Mouse (Mus musculus) stomach, postnatal 0 days (tissue): Measurements from ENCODE around the gene Ppp6r3. TPM values are rescaled to one million over a fixed set of nuclear protein-coding genes. Genes with fewer than 3 reads are reported as not detected.

Experiments used
- ATAC-seq: fragments of 200-750 bp; cut with Nextera tagmentation; 2 replicates; pipeline ENCODE4 v1.8.0; 2017; ENCODE audit not compliant: low FRiP score, low TSS enrichment
- DNase-seq: peaks from one replicate; pipeline ENCODE4 v3.0.0-alpha.2; 2016; ENCODE audit warnings: low spot score
- H3K27ac ChIP-seq: fragments of 300-500 bp; sonication (generic); replicated peaks from 2 replicates; pipeline ENCODE4 v1.5.1; 2014; ENCODE audit warnings: mild to moderate bottlenecking, control low read depth
- H3K27me3 ChIP-seq: fragments of 300-500 bp; sonication (generic); 2 replicates; pipeline ENCODE4 v1.6.1; 2014; ENCODE audit warnings: low read length; ENCODE audit not compliant: control insufficient read depth, insufficient read depth
- H3K36me3 ChIP-seq: fragments of 300-500 bp; sonication (generic); 2 replicates; pipeline ENCODE4 v1.6.1; 2014; ENCODE audit warnings: low read length, mixed read lengths; ENCODE audit not compliant: control insufficient read depth, insufficient read depth
- H3K4me1 ChIP-seq: fragments of 300-500 bp; sonication (generic); replicated peaks from 2 replicates; pipeline ENCODE4 v1.6.1; 2014; ENCODE audit warnings: antibody characterized with exemption; ENCODE audit not compliant: control insufficient read depth, insufficient read depth
- H3K4me2 ChIP-seq: fragments of 300-500 bp; sonication (generic); replicated peaks from 2 replicates; pipeline ENCODE4 v1.6.1; 2014; ENCODE audit warnings: low read depth, mild to moderate bottlenecking, control low read depth, moderate library complexity
- H3K4me3 ChIP-seq: fragments of 300-500 bp; sonication (generic); 2 replicates; pipeline ENCODE4 v1.5.1; 2014; ENCODE audit warnings: low read depth, low read length, control low read depth
- H3K9ac ChIP-seq: fragments of 300-500 bp; sonication (generic); 2 replicates; pipeline ENCODE4 v1.6.1; 2014; ENCODE audit warnings: mild to moderate bottlenecking, low read length, control low read depth, mixed read lengths
- H3K9me3 ChIP-seq: fragments of 300-500 bp; sonication (generic); 2 replicates; pipeline ENCODE4 v1.6.1; 2016; ENCODE audit warnings: low read length; ENCODE audit not compliant: control insufficient read depth
- CTCF ChIP-seq: IDR thresholded peaks from 2 replicates; pipeline ENCODE4 v1.5.1; 2016; ENCODE audit warnings: antibody characterized with exemption, low read depth, mild to moderate bottlenecking, moderate library complexity
- EP300 ChIP-seq: optimal IDR thresholded peaks from 2 replicates; pipeline ENCODE3; 2016; ENCODE audit warnings: antibody characterized with exemption
- WGBS: fragments of 180-500 bp; shearing (Covaris S2); extraction: QIAGEN DNeasy Blood & Tissue Kit; methylation state at CpG from one replicate; pipeline ENCODE4 v1.1.7; 2014; 5-methylcytosine and 5-hydroxymethylcytosine counted together
- polyA plus RNA-seq: library from polyadenylated mRNA; unstranded; fragments of >200 nt; fragmentation: Nextera tagmentation; extraction: Ambion mirVana; gene quantifications from 2 replicates; pipeline ENCODE4 v1.2.1, GENCODE M21; 2015

The Ppp6r3 gene
- polyA plus RNA-seq, 1 experiment from 2014 or later = 18.6 TPM

DNA sequence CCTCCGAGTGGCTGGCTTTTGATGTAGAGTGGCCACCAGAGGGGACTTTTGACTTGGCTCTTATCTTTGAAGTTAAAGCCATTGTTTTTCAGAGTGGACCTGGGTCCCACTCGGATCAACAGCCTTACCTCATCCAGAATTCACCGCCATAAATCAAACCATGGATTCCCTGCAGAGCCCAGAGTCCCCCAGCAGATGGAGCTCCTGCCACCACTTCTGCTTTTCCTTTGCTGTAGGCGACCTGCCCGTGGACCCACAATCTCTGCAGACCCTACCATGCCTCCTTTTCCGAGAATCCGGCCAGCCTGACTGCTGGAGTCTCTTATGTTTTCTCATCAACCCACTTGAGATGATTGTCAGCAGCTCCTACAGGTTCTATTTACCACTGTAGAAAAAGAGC is 5.8 kb upstream of the Ppp6r3 start:
- Histone ChIP-seq H3K27me3 (no peaks in the 10 kb centered on the region), H3K4me1 (no peaks in the 10 kb centered on the region), H3K27ac (no peak overlapping the region), H3K9me3 (no peaks in the 10 kb centered on the region), H3K36me3 (0 out of 2 replicates have a peak, but pooled peaks cover 3% of the 10 kb centered on the region), H3K4me2 (no peak overlapping the region), H3K9ac (no peak overlapping the region), H3K4me3 (no peak overlapping the region)
- 29% methylated on average over 7 of the region's 7 CpGs for WGBS
- ATAC-seq (no peak), DNase-seq (peak; percentile 67)
- TF ChIP-seq EP300 = no peak
- TF ChIP-seq CTCF = peak; percentile 78

GRCm38 (mm10) chr19:3577911-3578290 is 2.4 kb upstream of the Ppp6r3 start:
- no peaks in the 10 kb centered on the region for H3K4me1 ChIP-seq
- no peak for TF ChIP-seq CTCF
- TF ChIP-seq EP300 = no peak
- no peak for DNase-seq
- no peaks in the 10 kb centered on the region for H3K36me3 ChIP-seq
- H3K27ac ChIP-seq = no peak overlapping the region
- no peak for ATAC-seq
- H3K9ac ChIP-seq = no peak overlapping the region
- H3K27me3 ChIP-seq = no peaks in the 10 kb centered on the region
- H3K9me3 ChIP-seq = no peaks in the 10 kb centered on the region
- no peak overlapping the region for H3K4me3 ChIP-seq
- no peak overlapping the region for H3K4me2 ChIP-seq

DNA sequence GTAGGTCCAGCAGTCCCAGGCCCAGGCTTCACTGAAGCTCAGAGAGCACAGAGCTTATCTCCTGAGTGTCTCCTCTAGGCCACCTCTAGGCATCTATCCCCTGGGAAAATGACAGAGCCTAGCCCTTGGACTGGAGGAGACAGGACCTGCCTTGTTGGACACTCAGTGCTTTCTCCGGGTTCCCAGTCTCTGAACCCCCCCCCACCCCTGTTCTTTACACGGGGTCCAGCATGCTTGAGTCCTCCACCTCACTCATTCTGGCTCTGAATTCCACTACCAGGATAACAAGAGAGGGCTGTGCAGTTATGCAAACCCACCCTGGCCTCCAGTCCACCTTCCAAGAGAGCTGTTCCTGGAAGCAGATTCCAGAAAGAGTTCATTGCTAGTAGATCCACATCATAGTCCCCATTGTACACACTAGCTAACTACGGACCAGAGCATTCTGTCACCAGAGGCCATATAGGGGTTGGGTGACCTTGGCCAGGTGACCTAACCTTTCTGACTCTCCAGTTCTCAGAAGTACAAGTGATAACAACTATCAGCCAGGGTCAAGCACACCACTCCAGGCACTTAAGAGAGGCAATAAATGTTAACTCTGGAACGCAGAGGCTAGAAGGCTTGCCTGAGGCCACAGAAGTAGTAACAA is 1.8 kb upstream of the Ppp6r3 start:
- TF ChIP-seq EP300 (no peak), CTCF (no peak)
- H3K9me3 ChIP-seq = no peaks in the 10 kb centered on the region
- ATAC-seq = no peak

DNA sequence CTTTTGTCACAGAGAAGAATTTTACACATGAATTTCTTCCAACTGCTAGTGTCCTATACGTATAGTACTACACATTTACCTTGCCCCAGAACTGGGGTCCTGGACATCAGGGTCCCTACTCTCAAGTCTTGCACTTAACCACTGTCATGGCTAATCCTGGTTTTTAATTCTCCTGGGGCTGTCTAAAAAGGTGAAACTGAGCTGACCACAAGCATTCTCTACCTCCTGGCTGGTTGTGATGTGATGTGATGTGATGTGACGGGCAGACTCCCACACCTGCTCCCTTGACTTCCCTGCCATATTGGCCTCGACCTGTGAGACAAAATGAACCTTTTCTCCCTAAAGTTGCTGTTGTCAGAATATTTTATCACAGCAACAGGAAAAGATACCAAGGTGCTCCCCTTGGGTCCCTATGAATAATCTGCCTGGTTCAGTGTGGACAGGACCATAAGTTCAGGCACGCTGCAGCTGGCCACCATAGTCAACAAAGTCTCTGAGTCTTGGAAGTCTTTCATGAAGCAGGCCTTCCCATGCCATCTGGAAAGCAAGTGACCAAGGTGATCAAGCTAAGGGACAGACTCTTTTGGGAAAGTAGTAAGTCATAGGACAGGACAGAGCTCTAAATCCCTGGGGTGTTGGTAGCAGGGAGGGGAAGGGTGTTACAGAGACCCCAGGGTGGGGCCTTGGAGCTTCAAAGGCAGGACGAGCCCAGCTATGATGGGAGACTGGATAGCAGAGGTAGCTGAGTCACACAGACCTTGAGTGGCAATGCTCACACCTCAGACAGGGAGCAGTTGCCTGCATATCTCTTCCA is 1.1 kb upstream of the Ppp6r3 start:
- Histone ChIP-seq H3K27ac (peak overlapping the region; percentile 96; the same call in 1 of the 2 replicates), H3K4me2 (peak overlapping the region; percentile 45), H3K9me3 (no peaks in the 10 kb centered on the region), H3K9ac (no peak overlapping the region), H3K27me3 (no peaks in the 10 kb centered on the region), H3K4me1 (no peaks in the 10 kb centered on the region), H3K4me3 (peak overlapping the region; percentile 8; the same call in 1 of the 2 replicates), H3K36me3 (no peaks in the 10 kb centered on the region)
- no peak for DNase-seq
- no peak for TF ChIP-seq CTCF
- no peak for TF ChIP-seq EP300
- no peak for ATAC-seq
- WGBS = 64% methylated on average over 5 of the region's 5 CpGs

More for the DNA sequence above, 1.8 kb upstream of the Ppp6r3 start:
- Histone ChIP-seq H3K36me3 (no peaks in the 10 kb centered on the region), H3K4me2 (no peak overlapping the region), H3K27ac (no peak overlapping the region; the same call in 1 of the 2 replicates), H3K27me3 (no peaks in the 10 kb centered on the region), H3K9ac (no peak overlapping the region), H3K4me3 (no peak overlapping the region), H3K4me1 (no peaks in the 10 kb centered on the region)
- 72% methylated on average over 4 of the region's 4 CpGs for WGBS
- DNase-seq = no peak

DNA sequence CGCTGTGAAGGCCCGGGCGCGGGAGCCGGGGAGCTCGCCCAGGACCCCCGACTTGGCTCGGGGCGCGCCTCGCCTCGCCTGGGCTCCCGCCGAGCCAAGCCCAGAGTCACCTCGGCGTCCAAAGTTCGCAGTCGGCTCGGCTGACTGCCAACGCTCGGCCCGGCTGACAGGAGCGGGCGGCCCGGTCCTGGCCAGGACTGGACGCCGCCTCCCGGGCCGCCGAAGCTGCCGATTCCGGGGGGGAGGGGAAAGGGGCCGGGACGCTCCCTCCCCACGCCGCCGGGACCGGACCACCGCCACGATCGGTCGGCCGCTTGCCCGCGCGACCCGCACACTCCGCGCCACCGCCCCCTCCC is 295 bp downstream of the Ppp6r3 start:
- no peaks in the 10 kb centered on the region for H3K36me3 ChIP-seq
- H3K4me1 ChIP-seq = no peaks in the 10 kb centered on the region
- peak overlapping the region; percentile 81 for H3K4me2 ChIP-seq
- 1% methylated on average over 43 of the region's 50 CpGs for WGBS
- TF ChIP-seq EP300 (no peak), CTCF (no peak)
- peak overlapping the region; percentile 94 for H3K4me3 ChIP-seq
- DNase-seq (peak; percentile 89), ATAC-seq (peak; percentile 63)
- H3K27me3 ChIP-seq = no peaks in the 10 kb centered on the region
- H3K9ac ChIP-seq = peak overlapping the region; percentile 94
- H3K9me3 ChIP-seq = no peaks in the 10 kb centered on the region
- H3K27ac ChIP-seq = peak overlapping the region; percentile 96

GRCm38 (mm10) chr19:3574593-3575094 is 905 bp downstream of the Ppp6r3 start:
- TF ChIP-seq EP300 (no peak), CTCF (no peak)
- H3K36me3 ChIP-seq = no peaks in the 10 kb centered on the region
- no peak for DNase-seq

More at GRCm38 (mm10) chr19:3574593-3575094, 905 bp downstream of the Ppp6r3 start:
- under 1% methylated on average over 9 of the region's 9 CpGs for WGBS
- ATAC-seq = no peak
- H3K4me2 ChIP-seq = peak overlapping the region; percentile 81
- peak overlapping the region; percentile 94 for H3K4me3 ChIP-seq
- H3K27me3 ChIP-seq = no peaks in the 10 kb centered on the region
- no peaks in the 10 kb centered on the region for H3K4me1 ChIP-seq
- H3K9me3 ChIP-seq = no peaks in the 10 kb centered on the region
- H3K9ac ChIP-seq = peak overlapping the region; percentile 94
- H3K27ac ChIP-seq = peak overlapping the region; percentile 96
